Mouse (Mus musculus) embryonic facial prominence, embryonic 14.5 days (tissue): ENCODE measurements around the gene Stx8. TPM values are rescaled to one million over a fixed set of nuclear protein-coding genes. Genes with fewer than 3 reads are reported as not detected.

Experiments
- ATAC-seq: fragments of 200-750 bp; cut with Nextera tagmentation; 2 replicates; pipeline ENCODE4 v1.8.0; 2017; ENCODE audit warnings: low read depth, moderate number of reproducible peaks, moderate TSS enrichment
- DNase-seq: peaks from one replicate; pipeline ENCODE4 v3.0.0-alpha.2; 2015; ENCODE audit warnings: low spot score
- H3K27ac ChIP-seq: fragments of 300-500 bp; sonication (generic); replicated peaks from 2 replicates; pipeline ENCODE4 v1.5.1; 2014; ENCODE audit warnings: low read depth, mild to moderate bottlenecking, low read length, moderate library complexity
- H3K27me3 ChIP-seq: fragments of 300-500 bp; sonication (generic); replicated peaks from 2 replicates; pipeline ENCODE4 v1.6.1; 2014; ENCODE audit warnings: low read length; ENCODE audit not compliant: control insufficient read depth, insufficient read depth
- H3K36me3 ChIP-seq: fragments of 300-500 bp; sonication (generic); 2 replicates; pipeline ENCODE4 v1.6.1; 2014; ENCODE audit warnings: low read length, mixed read lengths; ENCODE audit not compliant: control insufficient read depth, insufficient read depth
- H3K4me1 ChIP-seq: fragments of 300-500 bp; sonication (generic); 2 replicates; pipeline ENCODE4 v1.6.1; 2014; ENCODE audit warnings: antibody characterized with exemption, low read length; ENCODE audit not compliant: control insufficient read depth, insufficient read depth
- H3K4me2 ChIP-seq: fragments of 300-500 bp; sonication (generic); 2 replicates; pipeline ENCODE4 v1.6.1; 2014; ENCODE audit warnings: low read depth, mild to moderate bottlenecking, low read length, moderate library complexity, mixed read lengths
- H3K4me3 ChIP-seq: fragments of 300-500 bp; sonication (generic); 2 replicates; pipeline ENCODE4 v1.5.1; 2014; ENCODE audit warnings: low read depth, mild to moderate bottlenecking, low read length
- H3K9ac ChIP-seq: fragments of 300-500 bp; sonication (generic); 2 replicates; pipeline ENCODE4 v1.6.1; 2014; ENCODE audit warnings: low read depth, mild to moderate bottlenecking, low read length, moderate library complexity, mixed read lengths
- H3K9me3 ChIP-seq: fragments of 300-500 bp; sonication (generic); 2 replicates; pipeline ENCODE4 v1.6.1; 2016; ENCODE audit warnings: low read length; ENCODE audit not compliant: control insufficient read depth
- WGBS: fragments of 180-500 bp; shearing (Covaris S2); extraction: QIAGEN DNeasy Blood & Tissue Kit; methylation state at CpG from one replicate; pipeline ENCODE4 v1.1.7; 2014; 5-methylcytosine and 5-hydroxymethylcytosine counted together
- polyA plus RNA-seq: library from polyadenylated mRNA; unstranded; fragments of >200 nt; fragmentation: Nextera tagmentation; extraction: Ambion mirVana; gene quantifications from 2 replicates; pipeline ENCODE4 v1.2.1, GENCODE M21; 2014

The Stx8 gene
- polyA plus RNA-seq, 1 experiment from 2014 or later: 58.9 TPM

- H3K4me2 ChIP-seq: no peak overlapping the region
- ATAC-seq (no peak), DNase-seq (peak; percentile 36)
- peaks cover 14% of the 10 kb centered on the region for H3K4me1 ChIP-seq
- no peak overlapping the region for H3K9ac ChIP-seq
- no peaks in the 10 kb centered on the region for H3K36me3 ChIP-seq
- 65% methylated on average over 12 of the region's 12 CpGs for WGBS
- no peak overlapping the region for H3K4me3 ChIP-seq
- peak overlapping the region; percentile 34 for H3K27ac ChIP-seq
- H3K9me3 ChIP-seq: no peaks in the 10 kb centered on the region
- no peaks in the 10 kb centered on the region for H3K27me3 ChIP-seq
Observed at GRCm38 (mm10) chr11:68188695-68189201, 222.8 kb downstream of the Stx8 start.

- no peak overlapping the region for H3K4me3 ChIP-seq
- H3K36me3 ChIP-seq: no peaks in the 10 kb centered on the region
- 72% methylated on average over 5 of the region's 5 CpGs for WGBS
- no peak overlapping the region for H3K27ac ChIP-seq
- H3K4me2 ChIP-seq: no peak overlapping the region
- H3K27me3 ChIP-seq: no peaks in the 10 kb centered on the region
- no peak overlapping the region for H3K9ac ChIP-seq
- H3K9me3 ChIP-seq: no peaks in the 10 kb centered on the region
- ATAC-seq: no peak
- no peak for DNase-seq
- peaks cover 27% of the 10 kb centered on the region for H3K4me1 ChIP-seq
Observed at GRCm38 (mm10) chr11:68190849-68191248, 224.9 kb downstream of the Stx8 start.

- Histone ChIP-seq H3K9me3 (no peaks in the 10 kb centered on the region), H3K4me2 (no peak overlapping the region)
- 48% methylated on average over 6 of the region's 6 CpGs for WGBS
Observed at GRCm38 (mm10) chr11:68195168-68195567, 229.2 kb downstream of the Stx8 start.

GRCm38 (mm10) chr11:68195693-68196176, 229.7 kb downstream of the Stx8 start:
- Histone ChIP-seq H3K4me2 (no peak overlapping the region), H3K27ac (peak overlapping the region; percentile 16; the same call in 1 of the 2 replicates), H3K9ac (no peak overlapping the region), H3K9me3 (no peaks in the 10 kb centered on the region), H3K27me3 (no peaks in the 10 kb centered on the region), H3K36me3 (no peaks in the 10 kb centered on the region), H3K4me1 (peaks cover 22% of the 10 kb centered on the region; the same call in 1 of the 2 replicates), H3K4me3 (no peak overlapping the region)
- ATAC-seq: no peak
- WGBS: 46% methylated on average over 10 of the region's 10 CpGs
- DNase-seq: no peak

More at GRCm38 (mm10) chr11:68195168-68195567, 229.2 kb downstream of the Stx8 start:
- Histone ChIP-seq H3K4me3 (no peak overlapping the region), H3K27ac (no peak overlapping the region), H3K9ac (no peak overlapping the region), H3K4me1 (peaks cover 22% of the 10 kb centered on the region; the same call in 1 of the 2 replicates), H3K36me3 (no peaks in the 10 kb centered on the region), H3K27me3 (no peaks in the 10 kb centered on the region)
- DNase-seq (no peak), ATAC-seq (no peak)

GRCm38 (mm10) chr11:68196566-68196965, 230.6 kb downstream of the Stx8 start:
- 80% methylated on average over 6 of the region's 6 CpGs for WGBS
- H3K9me3 ChIP-seq: no peaks in the 10 kb centered on the region
- no peak overlapping the region for H3K9ac ChIP-seq
- peaks cover 22% of the 10 kb centered on the region; the same call in 1 of the 2 replicates for H3K4me1 ChIP-seq
- DNase-seq (no peak), ATAC-seq (no peak)
- no peaks in the 10 kb centered on the region for H3K27me3 ChIP-seq
- H3K4me2 ChIP-seq: no peak overlapping the region
- H3K36me3 ChIP-seq: no peaks in the 10 kb centered on the region
- H3K27ac ChIP-seq: no peak overlapping the region
- H3K4me3 ChIP-seq: no peak overlapping the region

- Histone ChIP-seq H3K36me3 (no peaks in the 10 kb centered on the region), H3K9me3 (no peaks in the 10 kb centered on the region), H3K27me3 (no peaks in the 10 kb centered on the region), H3K4me1 (peaks cover 27% of the 10 kb centered on the region), H3K4me3 (no peak overlapping the region), H3K27ac (no peak overlapping the region), H3K9ac (no peak overlapping the region), H3K4me2 (no peak overlapping the region)
- DNase-seq (no peak), ATAC-seq (no peak)
- WGBS: 70% methylated on average over 11 of the region's 11 CpGs
Observed at GRCm38 (mm10) chr11:68197471-68197870, 231.5 kb downstream of the Stx8 start.

GRCm38 (mm10) chr11:68198696-68199095, 232.7 kb downstream of the Stx8 start:
- Histone ChIP-seq H3K27ac (no peak overlapping the region), H3K9me3 (no peaks in the 10 kb centered on the region), H3K4me1 (peaks cover 27% of the 10 kb centered on the region), H3K4me2 (no peak overlapping the region), H3K4me3 (no peak overlapping the region), H3K36me3 (no peaks in the 10 kb centered on the region), H3K9ac (no peak overlapping the region), H3K27me3 (no peaks in the 10 kb centered on the region)
- DNase-seq (no peak), ATAC-seq (no peak)
- 73% methylated on average over 10 of the region's 10 CpGs for WGBS

GRCm38 (mm10) chr11:68199103-68199502, 233.1 kb downstream of the Stx8 start:
- no peak overlapping the region for H3K4me3 ChIP-seq
- H3K9me3 ChIP-seq: no peaks in the 10 kb centered on the region
- no peak overlapping the region for H3K9ac ChIP-seq
- no peak for ATAC-seq
- no peak for DNase-seq
- no peaks in the 10 kb centered on the region for H3K36me3 ChIP-seq
- no peaks in the 10 kb centered on the region for H3K27me3 ChIP-seq
- no peak overlapping the region for H3K4me2 ChIP-seq
- H3K4me1 ChIP-seq: peaks cover 27% of the 10 kb centered on the region
- H3K27ac ChIP-seq: no peak overlapping the region
- 62% methylated on average over 8 of the region's 8 CpGs for whole genome bisulfite sequencing

GRCm38 (mm10) chr11:68199801-68200423, 233.9 kb downstream of the Stx8 start:
- no peaks in the 10 kb centered on the region for H3K27me3 ChIP-seq
- H3K9me3 ChIP-seq: no peaks in the 10 kb centered on the region
- H3K4me3 ChIP-seq: no peak overlapping the region
- no peak overlapping the region for H3K9ac ChIP-seq
- H3K4me1 ChIP-seq: peaks cover 22% of the 10 kb centered on the region
- WGBS: 17% methylated on average over 10 of the region's 10 CpGs
- H3K4me2 ChIP-seq: no peak overlapping the region
- peak; percentile 77 for DNase-seq
- H3K27ac ChIP-seq: no peak overlapping the region
- ATAC-seq: peak; percentile 34; the same call in 1 of the 2 replicates
- H3K36me3 ChIP-seq: no peaks in the 10 kb centered on the region
